Mouse (Mus musculus) liver, postnatal 0 days (tissue): ENCODE measurements around the gene Tnnt1. TPM values are rescaled to one million over a fixed set of nuclear protein-coding genes. Genes with fewer than 3 reads are reported as not detected.

Source experiments
- ATAC-seq: fragments of 200-750 bp; cut with Nextera tagmentation; 2 replicates; pipeline ENCODE4 v1.8.0; 2017; ENCODE audit warnings: mild to moderate bottlenecking, moderate library complexity
- DNase-seq: peaks from one replicate; pipeline ENCODE4 v3.0.0-alpha.2; 2016
- H3K27ac ChIP-seq: fragments of 300-500 bp; sonication (generic); 2 replicates; pipeline ENCODE4 v1.5.1; 2014; ENCODE audit warnings: antibody characterized with exemption, moderate library complexity, mild to moderate bottlenecking, low read depth
- H3K27me3 ChIP-seq: fragments of 300-500 bp; sonication (generic); 2 replicates; pipeline ENCODE4 v1.6.1; 2014; ENCODE audit warnings: low read length, control low read depth, mixed read lengths; ENCODE audit not compliant: insufficient read depth
- H3K36me3 ChIP-seq: fragments of 300-500 bp; sonication (generic); replicated peaks from 2 replicates; pipeline ENCODE4 v1.6.1; 2014; ENCODE audit warnings: mild to moderate bottlenecking, control low read depth, low read length, moderate library complexity, mixed read lengths; ENCODE audit not compliant: insufficient read depth
- H3K4me1 ChIP-seq: fragments of 300-500 bp; sonication (generic); 2 replicates; pipeline ENCODE4 v1.6.1; 2014; ENCODE audit warnings: antibody characterized with exemption, mild to moderate bottlenecking, control low read depth; ENCODE audit not compliant: insufficient read depth
- H3K4me2 ChIP-seq: fragments of 300-500 bp; sonication (generic); 2 replicates; pipeline ENCODE4 v1.6.1; 2014; ENCODE audit warnings: low read depth, mild to moderate bottlenecking, low read length, moderate library complexity, mixed read lengths
- H3K4me3 ChIP-seq: fragments of 300-500 bp; sonication (generic); 2 replicates; pipeline ENCODE4 v1.5.1; 2014; ENCODE audit warnings: low read depth, low read length
- H3K9ac ChIP-seq: fragments of 300-500 bp; sonication (generic); replicated peaks from 2 replicates; pipeline ENCODE4 v1.6.1; 2014; ENCODE audit warnings: mild to moderate bottlenecking, moderate library complexity
- H3K9me3 ChIP-seq: fragments of 300-500 bp; sonication (generic); 2 replicates; pipeline ENCODE4 v1.6.1; 2016; ENCODE audit warnings: mild to moderate bottlenecking, control low read depth, low read length, mixed read lengths
- CTCF ChIP-seq: sonication (generic); IDR thresholded peaks from 2 replicates; pipeline ENCODE4 v1.5.1; 2016; ENCODE audit warnings: antibody characterized with exemption, low read depth
- EP300 ChIP-seq: IDR thresholded peaks from 2 replicates; pipeline ENCODE4 v1.6.1; 2016; ENCODE audit warnings: antibody characterized with exemption, low read depth, mild to moderate bottlenecking
- WGBS: fragments of 180-500 bp; shearing (Covaris S2); extraction: QIAGEN DNeasy Blood & Tissue Kit; methylation state at CpG from one replicate; pipeline ENCODE4 v1.1.7; 2014; ENCODE audit not compliant: insufficient replicate concordance; 5-methylcytosine and 5-hydroxymethylcytosine counted together
- polyA plus RNA-seq: library from polyadenylated mRNA; unstranded; fragments of >200 nt; fragmentation: Nextera tagmentation; extraction: Ambion mirVana; gene quantifications from 2 replicates; pipeline ENCODE4 v1.2.1, GENCODE M21; 2015

The Tnnt1 gene
- polyA plus RNA-seq, 1 experiment from 2014 or later: 5.3 TPM

DNA sequence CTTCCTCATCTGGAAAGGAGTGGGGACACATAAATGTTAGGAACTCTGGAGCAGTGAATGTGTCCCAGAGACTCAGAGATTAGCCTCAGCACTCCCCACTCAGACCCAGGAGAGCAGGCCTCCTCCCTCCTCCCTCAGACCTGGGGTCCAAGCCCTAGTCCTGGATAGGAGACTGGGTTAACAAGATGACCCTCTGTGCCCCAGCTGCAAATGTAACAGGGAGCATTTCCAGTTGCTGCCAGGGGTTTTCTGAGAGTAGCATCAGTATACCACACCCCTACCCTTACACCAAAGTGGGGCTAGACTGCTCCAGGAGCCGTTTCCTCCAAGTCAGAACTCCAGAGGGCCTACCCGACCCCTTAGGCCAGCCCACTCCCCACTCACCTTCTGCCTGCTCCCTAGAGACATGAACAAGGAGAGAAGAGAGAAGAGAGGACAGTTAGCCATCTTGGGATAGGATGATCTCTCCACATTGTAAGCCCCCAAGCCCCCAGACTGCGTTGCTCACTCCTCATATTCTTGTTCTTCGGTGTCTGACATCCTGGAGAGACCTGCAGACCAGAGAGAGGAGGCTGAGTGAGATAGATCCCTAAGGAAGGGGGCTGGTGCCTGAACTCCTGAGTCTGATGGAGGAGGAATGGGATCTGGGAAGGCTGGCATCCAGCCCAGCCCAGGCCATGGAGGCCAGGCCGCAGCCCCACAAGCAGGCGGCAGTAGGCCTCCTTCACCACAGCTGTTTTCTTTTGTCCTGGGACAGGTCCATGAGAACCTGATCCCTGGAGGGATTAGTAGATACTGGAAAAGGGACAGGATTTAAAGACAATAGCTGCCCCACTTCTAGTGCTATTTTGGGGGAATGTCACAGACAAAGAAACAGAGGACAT lies 2.1 kb downstream of the Tnnt1 start:
- Histone ChIP-seq H3K4me3 (no peak overlapping the region), H3K27ac (no peak overlapping the region), H3K27me3 (no peaks in the 10 kb centered on the region), H3K9me3 (no peaks in the 10 kb centered on the region), H3K9ac (no peak overlapping the region), H3K36me3 (no peaks in the 10 kb centered on the region), H3K4me1 (peaks cover 7% of the 10 kb centered on the region), H3K4me2 (no peak overlapping the region)
- WGBS: 67% methylated on average over 6 of the region's 6 CpGs
- DNase-seq (no peak), ATAC-seq (no peak)
- TF ChIP-seq EP300 (no peak), CTCF (no peak)

DNA sequence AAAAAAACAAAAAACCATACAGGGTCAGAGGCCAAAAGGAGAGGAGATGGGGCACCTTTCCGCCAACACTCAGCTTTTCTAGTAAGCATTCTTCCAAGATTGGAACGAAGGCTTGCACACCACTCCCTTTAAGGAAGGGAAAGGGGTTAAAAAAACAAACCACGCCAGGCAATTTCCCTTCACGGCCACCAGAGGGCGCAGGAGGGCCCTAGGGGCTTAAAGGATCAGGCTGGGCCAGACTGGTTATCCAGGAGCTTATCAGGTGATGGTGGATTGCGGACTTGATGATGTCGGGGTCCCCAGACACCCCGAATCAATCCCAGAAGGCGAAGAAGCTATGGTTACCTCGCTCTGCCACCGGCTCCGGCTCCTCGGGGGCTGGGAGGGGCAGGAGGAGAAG lies 2.9 kb downstream of the Tnnt1 start:
- Histone ChIP-seq H3K4me1 (peaks cover 15% of the 10 kb centered on the region), H3K27ac (no peak overlapping the region), H3K4me2 (no peak overlapping the region), H3K4me3 (no peak overlapping the region), H3K36me3 (no peaks in the 10 kb centered on the region), H3K27me3 (no peaks in the 10 kb centered on the region), H3K9ac (no peak overlapping the region), H3K9me3 (no peaks in the 10 kb centered on the region)
- WGBS: 21% methylated on average over 13 of the region's 13 CpGs
- peak; percentile 33; the same call in 1 of the 2 replicates for ATAC-seq
- peak; percentile 69 for DNase-seq
- TF ChIP-seq EP300 (no peak), CTCF (peak; percentile 96)

- Histone ChIP-seq H3K4me1 (peaks cover 18% of the 10 kb centered on the region), H3K27ac (no peak overlapping the region), H3K27me3 (no peaks in the 10 kb centered on the region), H3K36me3 (no peaks in the 10 kb centered on the region), H3K4me3 (no peak overlapping the region), H3K4me2 (no peak overlapping the region), H3K9me3 (no peaks in the 10 kb centered on the region), H3K9ac (no peak overlapping the region; the same call in 1 of the 2 replicates)
- TF ChIP-seq EP300 (no peak), CTCF (no peak)
- DNase-seq: no peak
- WGBS: 68% methylated on average over 8 of the region's 8 CpGs
- ATAC-seq: no peak
These were observed 4.5 kb downstream of the Tnnt1 start for GRCm38 (mm10) chr7:4511489-4512224.

DNA sequence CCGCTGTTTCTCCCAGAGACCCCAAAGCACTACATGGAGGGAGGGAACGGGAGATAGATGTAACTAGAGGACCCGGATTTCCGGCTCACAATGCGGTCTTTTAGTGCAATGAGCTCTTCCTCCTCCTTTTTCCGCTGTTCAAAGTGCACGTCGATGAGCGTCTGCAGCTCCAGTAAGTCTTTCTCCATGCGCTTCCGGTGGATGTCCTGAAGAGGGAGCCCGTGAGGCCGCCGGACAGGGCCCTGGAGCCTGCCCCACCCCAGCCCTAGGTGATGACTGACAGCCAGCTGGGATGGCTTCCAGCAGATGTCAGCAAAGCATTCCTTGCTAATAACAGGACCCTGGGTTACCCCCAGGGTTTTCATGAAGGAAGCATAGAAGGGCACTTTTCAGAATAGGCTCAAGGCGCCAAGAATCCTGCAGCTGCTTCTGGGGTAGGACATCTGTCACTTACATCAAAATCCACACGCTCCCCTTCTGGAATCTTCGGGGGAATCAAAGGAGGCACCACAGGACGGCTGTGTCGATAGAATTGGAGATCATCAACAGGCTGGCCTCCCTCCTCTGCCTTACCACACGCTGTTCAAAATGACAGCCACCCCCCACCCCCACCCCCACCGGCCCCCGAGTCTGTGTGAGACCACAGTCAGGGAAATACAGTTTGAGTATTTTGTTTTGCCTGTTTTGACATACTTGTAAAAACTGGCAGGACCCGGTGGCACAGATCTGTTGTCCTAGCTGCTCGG lies 6.1 kb downstream of the Tnnt1 start:
- no peaks in the 10 kb centered on the region for H3K27me3 ChIP-seq
- H3K4me1 ChIP-seq: peaks cover 19% of the 10 kb centered on the region
- 26% methylated on average over 24 of the region's 24 CpGs for WGBS
- peak; percentile 88 for DNase-seq
- no peak overlapping the region for H3K9ac ChIP-seq
- H3K4me2 ChIP-seq: peak overlapping the region; percentile 62
- peak; percentile 87 for ATAC-seq
- no peaks in the 10 kb centered on the region for H3K9me3 ChIP-seq
- TF ChIP-seq CTCF (peak; percentile 95), EP300 (no peak)
- no peaks in the 10 kb centered on the region for H3K36me3 ChIP-seq
- no peak overlapping the region for H3K4me3 ChIP-seq
- H3K27ac ChIP-seq: 0 out of 2 replicates have a peak overlapping the region, but pooled peaks have one; percentile 45

GRCm38 (mm10) chr7:4508739-4509116 lies 7.5 kb downstream of the Tnnt1 start:
- H3K9me3 ChIP-seq: no peaks in the 10 kb centered on the region
- H3K4me3 ChIP-seq: no peak overlapping the region
- DNase-seq: no peak
- no peak for ATAC-seq
- H3K9ac ChIP-seq: no peak overlapping the region
- no peak overlapping the region for H3K27ac ChIP-seq
- H3K36me3 ChIP-seq: no peaks in the 10 kb centered on the region
- 0 out of 2 replicates have a peak overlapping the region, but pooled peaks have one; percentile 62 for H3K4me2 ChIP-seq
- no peak for TF ChIP-seq CTCF
- TF ChIP-seq EP300: no peak
- H3K4me1 ChIP-seq: peaks cover 33% of the 10 kb centered on the region
- H3K27me3 ChIP-seq: no peaks in the 10 kb centered on the region
- WGBS: 63% methylated on average over 8 of the region's 8 CpGs
